Mouse (Mus musculus): Measurements from ENCODE around the gene Nkx2-3. TPM values are rescaled to one million over a fixed set of nuclear protein-coding genes. Genes with fewer than 3 reads are reported as not detected.

Gene Nkx2-3
- total RNA-seq (2015), result 0.32 and 0.64 TPM in 2 replicates
- total RNA-seq (2017), result 1.4 TPM in 1 of 2 replicates, not detected in the other

- peak; percentile 49 for ATAC-seq (replicated peaks; ENCODE audit: poor library complexity)
Observed at GRCm38 (mm10) chr19:43612051-43612450, at the start of gene Nkx2-3. Nkx2-3 (plus strand) TSS chr19:43612325.

- ATAC-seq (replicated peaks; ENCODE audit: poor library complexity), result no peak
Observed at GRCm38 (mm10) chr19:43563166-43563565, 49.0 kb upstream of the Nkx2-3 start.

- 0 out of 2 replicates have a peak, but pooled peaks have one; percentile 30 for ATAC-seq (replicated peaks; ENCODE audit: poor library complexity)
Observed at GRCm38 (mm10) chr19:43568298-43568697, 43.8 kb upstream of the Nkx2-3 start.

GRCm38 (mm10) chr19:43569133-43569532 lies 43.0 kb upstream of the Nkx2-3 start:
- no peak for ATAC-seq (replicated peaks; ENCODE audit: poor library complexity)

- peak; percentile 97 for ATAC-seq (replicated peaks; ENCODE audit: poor library complexity)
Observed at GRCm38 (mm10) chr19:43570831-43571790, 41.0 kb upstream of the Nkx2-3 start.

GRCm38 (mm10) chr19:43579081-43579796 lies 32.9 kb upstream of the Nkx2-3 start:
- peak; percentile 85 for ATAC-seq (replicated peaks; ENCODE audit: poor library complexity)

- ATAC-seq (replicated peaks; ENCODE audit: poor library complexity), result no peak
Observed at GRCm38 (mm10) chr19:43581185-43581584, 30.9 kb upstream of the Nkx2-3 start.

- ATAC-seq (replicated peaks; ENCODE audit: poor library complexity), result no peak
Observed at GRCm38 (mm10) chr19:43583192-43583591, 28.9 kb upstream of the Nkx2-3 start.

- ATAC-seq (replicated peaks; ENCODE audit: poor library complexity), result no peak
Observed at GRCm38 (mm10) chr19:43583595-43583994, 28.5 kb upstream of the Nkx2-3 start.

GRCm38 (mm10) chr19:43584788-43585187 lies 27.3 kb upstream of the Nkx2-3 start:
- peak; percentile 29; the same call in 1 of the 2 replicates for ATAC-seq (replicated peaks; ENCODE audit: poor library complexity)

GRCm38 (mm10) chr19:43592026-43592425 lies 20.1 kb upstream of the Nkx2-3 start:
- ATAC-seq (replicated peaks; ENCODE audit: poor library complexity), result no peak

- ATAC-seq (replicated peaks; ENCODE audit: poor library complexity), result no peak
Observed at GRCm38 (mm10) chr19:43596981-43597380, 15.1 kb upstream of the Nkx2-3 start.

- no peak for ATAC-seq (replicated peaks; ENCODE audit: poor library complexity)
Observed at GRCm38 (mm10) chr19:43598741-43599660, 13.1 kb upstream of the Nkx2-3 start.

GRCm38 (mm10) chr19:43599776-43600544 lies 12.2 kb upstream of the Nkx2-3 start:
- ATAC-seq (replicated peaks; ENCODE audit: poor library complexity), result peak; percentile 81

- ATAC-seq (replicated peaks; ENCODE audit: poor library complexity), result no peak
Observed at GRCm38 (mm10) chr19:43600545-43601331, 11.4 kb upstream of the Nkx2-3 start.

- ATAC-seq (replicated peaks; ENCODE audit: poor library complexity), result no peak
Observed at GRCm38 (mm10) chr19:43601440-43601839, 10.7 kb upstream of the Nkx2-3 start.

GRCm38 (mm10) chr19:43601996-43602590 lies 10.0 kb upstream of the Nkx2-3 start:
- ATAC-seq (replicated peaks; ENCODE audit: poor library complexity), result no peak

- no peak for ATAC-seq (replicated peaks; ENCODE audit: poor library complexity)
Observed at GRCm38 (mm10) chr19:43603521-43603920, 8.6 kb upstream of the Nkx2-3 start.

Data from megakaryocyte progenitor cell, adult 5-6 weeks (primary cell).